Mouse (Mus musculus) yolk sac, embryonic 10.5 days (tissue): Measurements from ENCODE around the gene Adamts13.

Experiments used
- DNase-seq: peaks from one replicate; pipeline ENCODE4 v3.0.0-alpha.2; 2017; ENCODE audit warnings: low spot score

The Adamts13 gene

DNA sequence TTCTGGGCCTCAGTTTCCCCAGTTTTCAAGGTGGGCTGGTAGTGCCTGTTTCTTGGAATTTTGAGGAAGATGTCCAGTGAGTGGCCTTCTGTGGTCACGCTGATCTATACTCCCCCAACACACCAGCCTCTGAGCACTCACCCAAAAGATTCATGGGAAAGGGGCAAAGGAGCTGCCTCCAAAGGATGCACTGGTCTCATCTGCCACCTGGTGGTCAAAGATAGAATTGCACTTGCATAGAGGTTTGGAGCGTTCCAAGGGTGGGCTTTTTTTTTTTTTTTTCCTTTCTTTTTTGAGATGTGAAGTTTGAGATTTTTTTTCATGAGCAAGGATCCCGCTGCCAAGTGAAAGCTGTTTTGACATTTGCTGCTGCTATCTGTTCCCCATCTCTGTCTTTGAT, 65.4 kb downstream of the Adamts13 start:
- no peak for DNase-seq

- no peak for DNase-seq
These were observed 66.1 kb downstream of the Adamts13 start for GRCm38 (mm10) chr2:27039286-27039685.

DNA sequence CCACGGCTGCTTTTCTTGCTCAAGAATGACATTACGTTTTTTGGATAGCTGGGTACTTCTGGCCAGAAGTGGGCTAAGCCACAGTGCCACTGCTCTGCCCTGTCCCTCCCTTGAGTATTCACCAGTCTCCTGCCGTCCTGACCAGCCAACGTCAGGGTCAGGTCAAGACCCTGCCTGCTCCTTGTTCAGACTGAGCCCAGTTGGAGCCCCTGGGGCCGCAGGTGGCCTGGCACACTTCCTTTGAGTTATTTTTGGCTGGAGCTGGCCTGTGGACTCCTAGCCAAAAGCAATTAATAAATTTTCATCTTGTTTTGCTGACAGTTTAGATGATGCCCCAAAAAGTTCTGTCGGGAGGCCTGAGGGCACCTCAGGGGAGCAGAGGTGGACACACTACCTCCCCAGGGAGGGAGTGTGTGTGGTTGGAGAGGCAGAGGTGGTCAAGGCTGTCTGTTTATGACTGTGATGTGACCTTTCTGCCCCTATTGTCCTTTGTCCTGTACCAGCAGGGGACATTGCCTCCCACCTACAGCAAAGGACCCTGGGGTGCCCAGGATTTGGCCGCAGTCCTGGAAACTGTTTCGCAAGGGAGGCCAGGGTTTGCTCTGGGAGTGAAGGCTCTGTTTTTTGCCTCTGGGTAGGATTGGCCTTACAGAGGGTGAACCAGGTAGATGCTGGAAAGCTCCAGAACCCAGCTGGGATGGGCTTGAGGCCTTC, 69.1 kb downstream of the Adamts13 start:
- no peak for DNase-seq

GRCm38 (mm10) chr2:27043461-27043860, 70.2 kb downstream of the Adamts13 start:
- DNase-seq, result peak; percentile 55

- DNase-seq, result no peak
These were observed 71.0 kb downstream of the Adamts13 start for GRCm38 (mm10) chr2:27044166-27044565.

- no peak for DNase-seq
These were observed 71.4 kb downstream of the Adamts13 start for GRCm38 (mm10) chr2:27044641-27045040.

GRCm38 (mm10) chr2:27045979-27046770, 73.0 kb downstream of the Adamts13 start:
- DNase-seq, result no peak

DNA sequence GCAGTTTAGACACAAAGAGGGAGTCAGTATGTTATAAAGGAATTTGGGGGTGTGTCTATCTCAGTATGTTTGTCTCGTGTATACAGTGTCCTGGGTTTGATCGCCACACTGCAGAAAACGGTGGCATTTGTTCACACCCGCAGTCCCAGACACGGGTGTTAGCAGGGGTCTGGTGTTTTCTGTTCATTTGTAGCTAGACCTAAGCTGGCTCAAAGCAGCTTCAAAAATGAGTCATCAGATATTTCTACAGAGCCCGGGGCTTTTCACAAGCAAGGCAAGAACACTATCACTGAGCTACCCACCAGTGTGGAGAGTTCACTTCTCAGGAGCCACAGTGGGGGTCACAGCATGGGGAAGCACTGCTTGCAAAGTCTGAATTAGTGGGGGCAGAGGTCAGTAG, 76.2 kb downstream of the Adamts13 start:
- no peak for DNase-seq

- no peak for DNase-seq
These were observed 85.0 kb downstream of the Adamts13 start for GRCm38 (mm10) chr2:27058251-27058650.

DNA sequence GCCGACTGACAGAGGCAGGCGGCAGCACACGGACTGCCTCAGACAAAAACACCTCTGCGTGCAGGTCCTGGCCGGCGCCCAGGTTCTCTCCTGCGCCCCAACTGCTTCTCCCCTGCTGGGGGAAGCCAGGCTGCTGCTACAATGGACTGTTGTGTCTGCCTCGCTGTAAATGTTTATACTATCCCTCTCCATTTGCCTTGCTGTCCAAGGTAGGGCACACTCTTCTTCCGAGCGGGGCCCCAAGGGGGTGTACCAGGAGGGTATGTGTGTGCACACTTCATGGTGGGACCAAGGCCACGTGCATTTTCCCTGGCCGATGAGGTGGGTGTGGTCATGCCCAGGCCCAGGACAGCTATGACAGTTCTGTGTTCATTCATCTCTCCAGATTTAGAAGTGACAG, 85.5 kb downstream of the Adamts13 start:
- no peak for DNase-seq

- no peak for DNase-seq
These were observed 86.0 kb downstream of the Adamts13 start for GRCm38 (mm10) chr2:27059187-27059586.
